Mouse (Mus musculus) B cell, adult 2 months (primary cell): Measurements from ENCODE around the gene Iffo2.

ENCODE experiments used
- DNase-seq, 2 experiments: peaks; one replicate each; pipeline ENCODE4 v3.0.0; 2022

Iffo2 gene

GRCm38 (mm10) chr4:139582903-139583302 is 52.6 kb downstream of the Iffo2 start:
- no peak for DNase-seq

GRCm38 (mm10) chr4:139583629-139584245 is 53.4 kb downstream of the Iffo2 start:
- no peak for DNase-seq

- no peak for DNase-seq
These were observed 54.4 kb downstream of the Iffo2 start for GRCm38 (mm10) chr4:139584704-139585103.

- no peak for DNase-seq
These were observed 55.4 kb downstream of the Iffo2 start for GRCm38 (mm10) chr4:139585713-139586112.

- no peak for DNase-seq
These were observed 57.0 kb downstream of the Iffo2 start for GRCm38 (mm10) chr4:139587370-139587769.

- no peak for DNase-seq
These were observed 57.4 kb downstream of the Iffo2 start for GRCm38 (mm10) chr4:139587773-139588172.

GRCm38 (mm10) chr4:139589351-139590027 is 59.1 kb downstream of the Iffo2 start:
- DNase-seq, result no peak

- DNase-seq, result no peak
These were observed 60.1 kb downstream of the Iffo2 start for GRCm38 (mm10) chr4:139590446-139590845.

GRCm38 (mm10) chr4:139592895-139593294 is 62.5 kb downstream of the Iffo2 start:
- no peak for DNase-seq

- DNase-seq, result no peak
These were observed 63.0 kb downstream of the Iffo2 start for GRCm38 (mm10) chr4:139593383-139593782.

GRCm38 (mm10) chr4:139594062-139594461 is 63.7 kb downstream of the Iffo2 start:
- DNase-seq, result no peak

- DNase-seq, result no peak
These were observed 66.4 kb downstream of the Iffo2 start for GRCm38 (mm10) chr4:139596715-139597114.

- no peak for DNase-seq
These were observed 67.2 kb downstream of the Iffo2 start for GRCm38 (mm10) chr4:139597286-139598284.

- DNase-seq, result no peak
These were observed 68.0 kb downstream of the Iffo2 start for GRCm38 (mm10) chr4:139598356-139598755.

- DNase-seq, result peak; percentile 33 to 47
These were observed 68.7 kb downstream of the Iffo2 start for GRCm38 (mm10) chr4:139598950-139599518.

GRCm38 (mm10) chr4:139601519-139602356 is 71.4 kb downstream of the Iffo2 start:
- no peak for DNase-seq

- DNase-seq, result peak; percentile 76
These were observed 72.3 kb downstream of the Iffo2 start, which contains the start of gene Gm21969 for GRCm38 (mm10) chr4:139602357-139603244. Gene Gm21969 (plus strand): TSS chr4:139603186.

- DNase-seq, result no peak
These were observed 74.9 kb downstream of the Iffo2 start for GRCm38 (mm10) chr4:139605216-139605615.

GRCm38 (mm10) chr4:139606732-139607131 is 76.4 kb downstream of the Iffo2 start:
- no peak for DNase-seq

GRCm38 (mm10) chr4:139608975-139609374 is 78.6 kb downstream of the Iffo2 start:
- no peak for DNase-seq

- no peak for DNase-seq
These were observed 80.6 kb downstream of the Iffo2 start for GRCm38 (mm10) chr4:139610954-139611353.
